Mouse (Mus musculus): Measurements from ENCODE around the gene Ubxn1. TPM values are rescaled to one million over a fixed set of nuclear protein-coding genes. Genes with fewer than 3 reads are reported as not detected.

Gene Ubxn1
- polyA plus RNA-seq, 1 experiment from 2014 or later: 218 TPM

- no peak for DNase-seq (ENCODE audit: low spot score)
- H3K9me3 ChIP-seq: no peaks in the 10 kb centered on the region
- peaks cover 12% of the 10 kb centered on the region for H3K4me1 ChIP-seq
- H3K36me3 ChIP-seq (replicated peaks): peaks cover 30% of the 10 kb centered on the region
- H3K4me3 ChIP-seq: peak overlapping the region; percentile 85
- H3K27ac ChIP-seq (replicated peaks): peak overlapping the region; percentile 91
- no peaks in the 10 kb centered on the region for H3K27me3 ChIP-seq (replicated peaks; ENCODE audit: low read depth, poor library complexity, severe bottlenecking)
- 66% methylated on average over 9 of the region's 9 CpGs for WGBS
These were observed 458 bp upstream of the Ubxn1 start for GRCm38 (mm10) chr19:8870838-8871237.

- peak overlapping the region; percentile 91 for H3K27ac ChIP-seq (replicated peaks)
- no peak for DNase-seq (ENCODE audit: low spot score)
- H3K36me3 ChIP-seq (replicated peaks): peaks cover 44% of the 10 kb centered on the region
- 77% methylated on average over 10 of the region's 10 CpGs for WGBS
- H3K4me3 ChIP-seq: peak overlapping the region; percentile 85
- H3K27me3 ChIP-seq (replicated peaks; ENCODE audit: low read depth, poor library complexity, severe bottlenecking): no peaks in the 10 kb centered on the region
- peaks cover 12% of the 10 kb centered on the region for H3K4me1 ChIP-seq
- H3K9me3 ChIP-seq: no peaks in the 10 kb centered on the region
These were observed 1.1 kb downstream of the Ubxn1 start for GRCm38 (mm10) chr19:8872266-8872840.

GRCm38 (mm10) chr19:8875031-8875430, 3.7 kb downstream of the Ubxn1 start:
- H3K36me3 ChIP-seq (replicated peaks): peaks cover 63% of the 10 kb centered on the region

GRCm38 (mm10) chr19:8880311-8881033, 9.2 kb downstream of the Ubxn1 start, which contains the start of gene Uqcc3:
TSS of gene Uqcc3 (minus strand) at chr19:8880923.
- no peaks in the 10 kb centered on the region for H3K9me3 ChIP-seq
- peaks cover 11% of the 10 kb centered on the region for H3K4me1 ChIP-seq
- peak; percentile 87 for DNase-seq (ENCODE audit: low spot score)
- peaks cover 37% of the 10 kb centered on the region for H3K36me3 ChIP-seq (replicated peaks)
- WGBS: under 1% methylated on average over 42 of the region's 42 CpGs
- H3K27me3 ChIP-seq (replicated peaks; ENCODE audit: low read depth, poor library complexity, severe bottlenecking): no peaks in the 10 kb centered on the region
- H3K4me3 ChIP-seq: peak within 1 kb of the TSS; percentile 94
- H3K27ac ChIP-seq (replicated peaks): peak within 1 kb of the TSS; percentile 92

More at GRCm38 (mm10) chr19:8875031-8875430, 3.7 kb downstream of the Ubxn1 start:
- Histone ChIP-seq H3K27me3 (replicated peaks; ENCODE audit: low read depth, poor library complexity, severe bottlenecking) (no peaks in the 10 kb centered on the region), H3K4me1 (peaks cover 20% of the 10 kb centered on the region), H3K9me3 (no peaks in the 10 kb centered on the region), H3K4me3 (no peak overlapping the region), H3K27ac (replicated peaks) (no peak overlapping the region)
- WGBS: 95% methylated on average over 7 of the region's 7 CpGs
- no peak for DNase-seq (ENCODE audit: low spot score)

- peaks cover 11% of the 10 kb centered on the region for H3K4me1 ChIP-seq
- H3K36me3 ChIP-seq (replicated peaks): peaks cover 32% of the 10 kb centered on the region
- H3K4me3 ChIP-seq: peak overlapping the region; percentile 94
- 17% methylated on average over 3 of the region's 3 CpGs for WGBS
- DNase-seq (ENCODE audit: low spot score): no peak
- no peaks in the 10 kb centered on the region for H3K9me3 ChIP-seq
- H3K27ac ChIP-seq (replicated peaks): peak overlapping the region; percentile 92
- H3K27me3 ChIP-seq (replicated peaks; ENCODE audit: low read depth, poor library complexity, severe bottlenecking): no peaks in the 10 kb centered on the region
These were observed 9.7 kb downstream of the Ubxn1 start for GRCm38 (mm10) chr19:8881034-8881392.

DNA sequence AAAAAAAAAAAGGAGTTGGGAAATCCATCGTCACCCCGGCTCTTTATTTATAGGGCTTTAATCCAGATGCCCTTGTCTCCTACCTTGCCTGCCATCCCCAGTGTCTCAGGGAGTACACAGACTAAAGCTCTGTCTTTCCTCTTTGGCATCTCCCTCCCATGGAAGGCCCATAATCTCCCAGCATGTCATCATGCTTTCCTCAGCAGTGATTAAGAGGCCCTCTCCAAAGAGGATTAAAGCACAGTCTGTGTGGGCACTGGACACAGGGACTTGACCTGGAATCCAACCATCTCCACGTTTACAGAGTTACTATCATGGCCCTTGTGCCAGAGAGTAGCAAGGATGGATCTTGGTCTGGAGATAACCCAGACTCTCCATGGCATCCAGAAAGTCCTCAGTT, 12.3 kb downstream of the Ubxn1 start, which contains the start of the genes Lbhd1 and Gm49403:
Gene Lbhd1, plus strand, starts transcription at position 117 of the 400 bp plus-strand sequence.
Gene Gm49403, plus strand, starts transcription at position 315 of the 400 bp plus-strand sequence.
- Histone ChIP-seq H3K4me3 (no peak within 1 kb of the TSS), H3K36me3 (replicated peaks) (peaks cover 9% of the 10 kb centered on the region), H3K9me3 (no peaks in the 10 kb centered on the region), H3K27ac (replicated peaks) (no peak within 1 kb of the TSS), H3K27me3 (replicated peaks; ENCODE audit: low read depth, poor library complexity, severe bottlenecking) (no peaks in the 10 kb centered on the region), H3K4me1 (peaks cover 23% of the 10 kb centered on the region)
- 86% methylated on average over 3 of the region's 3 CpGs for WGBS
- no peak for DNase-seq (ENCODE audit: low spot score)

DNA sequence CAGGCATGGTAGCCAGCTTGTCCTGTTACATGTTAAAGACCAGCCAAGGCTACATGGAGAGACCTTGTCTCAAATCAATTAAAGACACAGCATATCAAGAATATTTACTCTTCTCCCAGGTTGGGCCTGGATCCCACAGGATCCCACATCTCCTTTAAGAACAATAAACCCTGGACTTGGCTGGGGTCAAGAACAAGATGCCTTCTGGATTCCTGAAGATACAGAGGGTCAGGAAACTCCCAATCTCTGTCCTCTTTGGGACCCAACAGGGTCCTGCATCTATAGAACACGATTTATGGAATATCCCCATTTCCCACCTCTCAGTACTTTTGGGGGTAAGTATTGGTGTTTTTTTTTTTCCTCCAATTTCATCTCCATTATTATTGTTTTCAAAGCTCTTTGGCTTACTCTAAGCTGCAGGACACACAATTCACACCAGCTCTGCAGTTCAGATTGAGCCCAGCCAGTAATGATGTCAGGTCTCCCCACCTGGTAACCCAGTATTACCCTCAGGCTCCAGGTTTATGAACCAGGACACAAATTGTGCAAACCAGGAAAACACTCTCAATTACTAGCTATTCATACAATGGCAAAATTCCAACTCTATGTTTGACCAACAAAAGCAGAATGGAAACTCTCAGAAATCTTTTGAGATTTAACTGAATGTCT, 15.8 kb downstream of the Ubxn1 start:
- peak overlapping the region; percentile 71 for H3K4me3 ChIP-seq
- no peaks in the 10 kb centered on the region for H3K27me3 ChIP-seq (replicated peaks; ENCODE audit: low read depth, poor library complexity, severe bottlenecking)
- WGBS: 46% methylated on average over 1 of the region's 1 CpGs
- H3K4me1 ChIP-seq: peaks cover 17% of the 10 kb centered on the region
- H3K27ac ChIP-seq (replicated peaks): peak overlapping the region; percentile 93
- no peaks in the 10 kb centered on the region for H3K9me3 ChIP-seq
- no peak for DNase-seq (ENCODE audit: low spot score)
- peaks cover 23% of the 10 kb centered on the region for H3K36me3 ChIP-seq (replicated peaks)

DNA sequence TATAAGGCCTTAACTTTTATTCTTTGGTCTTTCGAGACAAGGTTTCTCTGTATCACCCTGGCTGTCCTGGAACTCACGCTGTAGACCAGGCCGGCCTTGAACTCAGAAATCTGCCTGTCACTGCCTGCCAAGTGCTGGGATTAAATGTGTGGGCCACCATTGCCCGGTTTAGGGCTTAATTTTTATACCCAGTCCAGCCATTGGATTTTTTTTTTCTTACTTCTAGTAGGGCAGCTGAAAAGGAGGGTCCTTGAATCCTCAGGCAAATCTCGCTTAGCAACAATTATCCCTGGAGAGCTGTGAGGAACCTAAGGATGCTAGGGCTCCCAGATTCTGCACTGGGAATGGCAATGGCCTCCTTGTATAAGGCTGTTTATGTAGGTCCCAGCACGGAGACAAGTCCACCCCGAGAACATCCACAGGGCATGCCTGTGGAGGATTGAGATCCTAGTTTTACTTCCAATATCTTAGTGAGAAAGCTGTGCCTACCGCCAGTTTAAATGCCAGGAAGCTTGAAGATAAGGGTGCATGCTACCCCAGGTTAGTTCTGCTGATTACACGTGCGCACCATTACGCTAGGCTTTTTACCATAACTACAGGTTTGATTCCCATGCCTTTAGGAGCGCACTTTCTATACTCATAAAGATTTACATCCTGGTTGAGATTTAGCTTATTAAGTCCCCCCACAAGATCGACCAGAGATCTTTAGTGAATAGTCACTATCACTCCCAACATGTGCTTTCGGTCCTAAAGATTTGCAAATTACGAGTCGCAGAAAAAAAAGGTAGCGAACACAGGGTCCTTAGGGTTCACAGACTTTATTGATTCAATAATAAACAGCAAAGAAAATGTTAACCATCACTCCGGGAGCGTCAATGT, 16.5 kb downstream of the Ubxn1 start:
- H3K27ac ChIP-seq (replicated peaks): peak overlapping the region; percentile 93
- peaks cover 23% of the 10 kb centered on the region for H3K36me3 ChIP-seq (replicated peaks)
- H3K4me1 ChIP-seq: peaks cover 17% of the 10 kb centered on the region
- 15% methylated on average over 19 of the region's 19 CpGs for WGBS
- peak; percentile 18 for DNase-seq (ENCODE audit: low spot score)
- no peaks in the 10 kb centered on the region for H3K27me3 ChIP-seq (replicated peaks; ENCODE audit: low read depth, poor library complexity, severe bottlenecking)
- H3K4me3 ChIP-seq: peak overlapping the region; percentile 71
- no peaks in the 10 kb centered on the region for H3K9me3 ChIP-seq

DNA sequence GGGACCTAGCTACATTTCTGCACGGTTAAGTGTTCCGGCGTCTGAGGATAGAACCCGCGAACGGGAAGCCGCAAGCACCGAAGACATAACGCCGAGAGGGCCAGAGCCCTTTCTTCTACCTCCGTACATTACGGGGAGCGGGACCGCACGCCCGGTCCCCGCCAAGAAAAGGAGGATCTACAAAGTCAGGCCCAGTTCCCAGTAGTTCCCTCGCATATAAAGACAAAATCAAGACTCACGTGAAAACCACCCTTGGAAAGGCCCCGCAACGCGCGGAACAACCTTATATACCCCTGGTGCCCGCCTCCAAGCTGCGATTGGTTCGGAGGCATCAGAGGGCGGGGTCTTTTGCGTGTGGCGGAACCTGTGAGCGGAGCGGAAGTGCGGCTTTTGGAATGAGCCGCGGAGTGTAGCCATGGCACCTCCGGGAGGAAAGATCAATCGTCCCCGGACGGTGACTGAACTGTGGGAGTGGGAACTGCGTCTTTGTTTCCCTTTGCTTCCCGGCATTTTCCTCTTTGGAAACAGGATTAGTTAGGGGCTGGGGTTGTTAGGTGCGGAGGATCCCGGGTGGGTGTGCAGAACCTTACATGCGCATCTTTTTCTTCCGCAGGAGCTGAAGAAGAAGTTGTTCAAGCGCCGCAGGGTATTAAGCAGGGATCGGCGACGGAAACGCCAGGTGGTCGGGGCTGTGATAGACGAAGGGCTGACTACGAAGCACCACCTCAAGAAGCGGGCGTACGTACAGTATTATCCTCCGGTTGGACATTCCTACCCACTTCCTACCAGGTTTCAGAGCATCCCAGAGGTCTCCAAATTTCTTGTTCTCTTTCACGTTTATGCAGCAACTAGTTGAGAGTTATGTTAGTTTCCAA, 17.5 kb downstream of the Ubxn1 start, which contains the start of the genes 1810009A15Rik and Gm49416:
Gene 1810009A15Rik, plus strand, starts transcription at position 343 of the 875 bp plus-strand sequence.
Gene Gm49416, plus strand, starts transcription at position 416 of the 875 bp plus-strand sequence.
- no peaks in the 10 kb centered on the region for H3K27me3 ChIP-seq (replicated peaks; ENCODE audit: low read depth, poor library complexity, severe bottlenecking)
- no peaks in the 10 kb centered on the region for H3K9me3 ChIP-seq
- peaks cover 21% of the 10 kb centered on the region for H3K4me1 ChIP-seq
- peaks cover 23% of the 10 kb centered on the region for H3K36me3 ChIP-seq (replicated peaks)
- peak within 1 kb of the TSS; percentile 93 for H3K27ac ChIP-seq (replicated peaks)
- under 1% methylated on average over 58 of the region's 58 CpGs for WGBS
- peak; percentile 97 for DNase-seq (ENCODE audit: low spot score)
- H3K4me3 ChIP-seq: peak within 1 kb of the TSS; percentile 71

DNA sequence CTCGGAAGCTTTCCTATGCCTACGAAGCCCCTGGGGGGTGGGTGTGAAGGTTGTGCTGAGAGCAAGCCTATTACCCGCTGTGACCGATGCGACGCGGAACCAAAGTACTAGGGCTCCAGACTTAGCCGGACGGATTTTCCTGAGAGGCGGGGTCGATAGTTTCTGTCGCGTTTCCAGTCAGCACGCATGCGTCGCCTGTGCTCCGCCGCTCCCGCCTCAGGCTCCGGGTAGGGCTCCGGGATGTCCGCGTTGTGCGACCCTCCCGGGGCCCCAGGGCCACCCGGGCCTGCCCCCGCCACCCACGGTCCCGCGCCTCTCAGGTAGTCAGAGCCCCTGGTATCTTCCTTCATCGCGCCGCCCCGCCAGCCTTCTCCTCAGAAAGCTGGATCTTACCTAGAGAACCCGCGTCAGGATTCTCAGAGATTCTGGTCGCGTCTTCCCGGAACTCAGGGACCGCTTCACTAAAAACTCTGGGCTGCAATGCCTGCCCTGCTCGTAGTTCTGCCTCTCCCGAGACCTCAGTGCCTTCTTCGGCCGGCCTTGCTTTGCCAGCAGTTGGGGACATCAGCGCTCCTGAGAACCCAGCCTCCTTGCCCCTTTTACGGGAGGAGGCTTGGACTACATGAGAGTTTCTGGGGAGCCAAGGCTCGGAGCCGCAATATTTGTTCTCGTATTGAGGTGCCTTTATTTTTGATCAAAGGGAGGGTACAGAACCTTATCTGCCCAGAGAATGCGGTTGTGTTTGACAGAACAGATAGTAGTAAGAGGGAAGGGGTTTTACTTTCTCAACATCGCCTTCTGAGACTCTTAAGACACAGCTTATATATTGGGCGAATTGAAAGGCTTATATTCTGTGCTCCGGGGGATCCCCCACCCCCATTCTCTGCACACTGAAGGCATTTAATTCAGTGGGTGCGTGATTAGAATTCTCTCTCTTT, 21.8 kb downstream of the Ubxn1 start, which contains the start of gene Ints5:
Gene Ints5, plus strand, starts transcription at position 177 of the 938 bp plus-strand sequence.
- Histone ChIP-seq H3K9me3 (no peaks in the 10 kb centered on the region), H3K27me3 (replicated peaks; ENCODE audit: low read depth, poor library complexity, severe bottlenecking) (no peaks in the 10 kb centered on the region), H3K4me3 (peak within 1 kb of the TSS; percentile 91), H3K4me1 (peaks cover 38% of the 10 kb centered on the region), H3K27ac (replicated peaks) (peak within 1 kb of the TSS; percentile 95), H3K36me3 (replicated peaks) (peaks cover 51% of the 10 kb centered on the region)
- DNase-seq (ENCODE audit: low spot score): peak; percentile 88
- 4% methylated on average over 54 of the region's 54 CpGs for WGBS
